Mouse (Mus musculus) midbrain, embryonic 11.5 days (tissue): ENCODE data around the gene Cds1. TPM values are rescaled to one million over a fixed set of nuclear protein-coding genes. Genes with fewer than 3 reads are reported as not detected.

Experiments
- ATAC-seq: fragments of 200-750 bp; cut with Nextera tagmentation; 2 replicates; pipeline ENCODE4 v1.8.0; 2017; ENCODE audit warnings: moderate TSS enrichment, moderate library complexity; ENCODE audit not compliant: low FRiP score
- DNase-seq: peaks from one replicate; pipeline ENCODE4 v3.0.0; 2015; ENCODE audit warnings: low spot score; ENCODE audit errors: missing footprints
- H3K27ac ChIP-seq: fragments of 300-500 bp; sonication (generic); 2 replicates; pipeline ENCODE4 v1.5.1; 2014; ENCODE audit warnings: low read depth, low read length
- H3K27me3 ChIP-seq: fragments of 300-500 bp; sonication (generic); 2 replicates; pipeline ENCODE4 v1.6.1; 2014; ENCODE audit warnings: mild to moderate bottlenecking, low read length, moderate library complexity, mixed read lengths; ENCODE audit not compliant: control insufficient read depth, insufficient read depth
- H3K36me3 ChIP-seq: fragments of 300-500 bp; sonication (generic); 2 replicates; pipeline ENCODE4 v1.6.1; 2014; ENCODE audit warnings: mild to moderate bottlenecking, low read length, moderate library complexity, mixed read lengths; ENCODE audit not compliant: control insufficient read depth, insufficient read depth
- H3K4me1 ChIP-seq: fragments of 300-500 bp; sonication (generic); 2 replicates; pipeline ENCODE4 v1.6.1; 2014; ENCODE audit warnings: low read length; ENCODE audit not compliant: control insufficient read depth, insufficient read depth
- H3K4me2 ChIP-seq: fragments of 300-500 bp; sonication (generic); 2 replicates; pipeline ENCODE4 v1.6.1; 2014; ENCODE audit warnings: mild to moderate bottlenecking, moderate library complexity
- H3K4me3 ChIP-seq: fragments of 300-500 bp; sonication (generic); 2 replicates; pipeline ENCODE4 v1.5.1; 2014; ENCODE audit warnings: low read depth, low read length
- H3K9ac ChIP-seq: fragments of 300-500 bp; sonication (generic); 2 replicates; pipeline ENCODE4 v1.6.1; 2014; ENCODE audit warnings: low read length
- H3K9me3 ChIP-seq: fragments of 300-500 bp; sonication (generic); 2 replicates; pipeline ENCODE4 v1.6.1; 2016; ENCODE audit warnings: low read length; ENCODE audit not compliant: control insufficient read depth
- WGBS: fragments of 180-500 bp; shearing (Covaris S2); extraction: QIAGEN DNeasy Blood & Tissue Kit; methylation state at CpG from one replicate; pipeline ENCODE4 v1.1.7; 2014; 5-methylcytosine and 5-hydroxymethylcytosine counted together
- polyA plus RNA-seq: library from polyadenylated mRNA; unstranded; fragments of >200 nt; fragmentation: Nextera tagmentation; extraction: Ambion mirVana; gene quantifications from 2 replicates; pipeline ENCODE4 v1.2.1, GENCODE M21; 2014

The Cds1 gene
- polyA plus RNA-seq, 1 experiment from 2014 or later, result 1.0 TPM

DNA sequence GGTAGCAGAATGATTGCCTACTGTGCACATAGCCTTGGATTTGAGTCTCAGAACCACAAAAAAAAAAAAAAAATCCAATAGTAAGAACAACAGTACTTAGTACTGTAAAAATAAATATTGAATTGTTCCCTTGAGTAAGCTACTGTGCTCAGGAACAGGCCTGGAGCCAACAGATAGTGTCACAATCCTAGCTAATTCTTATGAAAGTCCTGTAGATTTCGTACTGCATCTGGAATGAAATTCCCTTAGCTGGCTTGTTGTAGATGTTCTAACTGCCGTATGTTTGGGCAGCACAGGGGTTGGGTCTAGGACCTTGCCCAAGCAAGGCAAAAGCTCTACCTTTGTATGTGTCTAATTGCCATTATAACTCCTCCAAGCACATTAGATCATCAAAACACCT lies 22.9 kb upstream of the Cds1 start:
- Histone ChIP-seq H3K27ac (no peak overlapping the region), H3K4me1 (no peaks in the 10 kb centered on the region), H3K4me3 (no peak overlapping the region), H3K27me3 (no peaks in the 10 kb centered on the region), H3K9ac (no peak overlapping the region), H3K9me3 (no peaks in the 10 kb centered on the region), H3K4me2 (no peak overlapping the region), H3K36me3 (no peaks in the 10 kb centered on the region)
- WGBS, result 93% methylated on average over 2 of the region's 2 CpGs
- DNase-seq (no peak), ATAC-seq (no peak)

DNA sequence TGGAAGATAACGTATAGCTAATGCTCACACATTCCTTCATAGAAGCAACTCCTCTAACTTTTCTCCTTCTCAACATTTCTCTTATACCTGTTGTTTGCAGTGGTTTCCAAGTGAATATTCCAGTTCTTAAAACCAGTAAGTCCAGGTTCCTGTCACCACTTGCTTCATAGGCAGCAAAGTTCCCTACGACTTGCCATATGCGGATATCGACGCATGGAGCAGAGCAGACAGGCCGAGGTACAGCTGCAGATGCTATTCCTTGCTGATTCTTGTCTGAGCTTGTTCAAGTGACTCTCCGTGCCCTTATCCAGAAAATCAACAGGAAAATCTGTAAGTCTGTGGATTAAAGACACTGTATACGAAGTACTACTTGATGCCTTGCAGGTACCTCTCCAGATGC lies 22.5 kb upstream of the Cds1 start:
- Histone ChIP-seq H3K9ac (no peak overlapping the region), H3K4me3 (no peak overlapping the region), H3K4me2 (no peak overlapping the region), H3K4me1 (no peaks in the 10 kb centered on the region), H3K27ac (no peak overlapping the region), H3K9me3 (no peaks in the 10 kb centered on the region), H3K27me3 (no peaks in the 10 kb centered on the region), H3K36me3 (no peaks in the 10 kb centered on the region)
- no peak for DNase-seq
- no peak for ATAC-seq
- WGBS, result 93% methylated on average over 8 of the region's 8 CpGs

DNA sequence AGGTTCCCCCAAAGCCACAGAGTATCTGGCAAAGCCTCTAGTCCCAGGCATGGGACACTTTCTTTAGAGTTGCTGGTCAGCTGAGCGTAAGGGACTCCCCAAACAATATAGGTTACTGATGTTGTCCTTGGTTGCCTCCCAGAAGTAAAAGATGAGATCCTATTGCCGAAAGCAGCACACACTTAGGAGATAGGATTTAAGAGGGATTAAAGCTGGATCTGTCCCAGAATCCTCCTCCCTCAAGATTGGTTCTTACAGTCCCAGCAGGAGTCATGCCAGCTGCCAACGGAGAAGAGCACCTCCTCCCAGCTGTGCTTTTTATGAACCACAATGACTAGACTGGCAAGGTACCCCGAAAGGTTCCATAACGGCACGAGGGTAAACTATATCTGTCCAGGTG lies 20.0 kb upstream of the Cds1 start:
- Histone ChIP-seq H3K4me1 (no peaks in the 10 kb centered on the region), H3K4me2 (no peak overlapping the region), H3K27me3 (no peaks in the 10 kb centered on the region), H3K36me3 (no peaks in the 10 kb centered on the region), H3K27ac (no peak overlapping the region), H3K9ac (no peak overlapping the region), H3K9me3 (no peaks in the 10 kb centered on the region), H3K4me3 (no peak overlapping the region)
- WGBS, result 73% methylated on average over 6 of the region's 6 CpGs
- ATAC-seq (no peak), DNase-seq (no peak)

DNA sequence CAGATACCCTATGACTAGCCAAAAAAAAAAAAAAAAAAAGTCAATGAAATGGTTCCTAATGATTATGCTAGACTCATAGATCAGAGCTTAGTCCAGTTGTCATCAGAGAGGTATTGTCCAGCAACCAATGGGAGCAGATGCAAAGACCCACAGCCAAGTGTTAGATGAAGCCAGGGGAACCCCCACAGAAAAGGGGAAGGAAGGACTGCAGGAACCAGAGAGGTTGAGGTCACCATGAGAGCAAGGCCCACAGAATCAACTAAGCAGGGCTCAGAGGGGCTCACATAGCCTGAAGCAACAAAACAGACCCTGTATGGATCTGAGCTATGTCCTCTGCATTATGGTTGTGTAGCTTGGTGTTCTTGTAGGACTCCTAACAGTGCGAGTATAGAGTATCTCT lies 11.2 kb upstream of the Cds1 start:
- no peak for DNase-seq
- ATAC-seq, result no peak
- WGBS, result 94% methylated on average over 1 of the region's 1 CpGs
- Histone ChIP-seq H3K27ac (no peak overlapping the region), H3K4me2 (no peak overlapping the region), H3K4me1 (no peaks in the 10 kb centered on the region), H3K9ac (no peak overlapping the region), H3K9me3 (no peaks in the 10 kb centered on the region), H3K27me3 (no peaks in the 10 kb centered on the region), H3K36me3 (no peaks in the 10 kb centered on the region), H3K4me3 (no peak overlapping the region)

DNA sequence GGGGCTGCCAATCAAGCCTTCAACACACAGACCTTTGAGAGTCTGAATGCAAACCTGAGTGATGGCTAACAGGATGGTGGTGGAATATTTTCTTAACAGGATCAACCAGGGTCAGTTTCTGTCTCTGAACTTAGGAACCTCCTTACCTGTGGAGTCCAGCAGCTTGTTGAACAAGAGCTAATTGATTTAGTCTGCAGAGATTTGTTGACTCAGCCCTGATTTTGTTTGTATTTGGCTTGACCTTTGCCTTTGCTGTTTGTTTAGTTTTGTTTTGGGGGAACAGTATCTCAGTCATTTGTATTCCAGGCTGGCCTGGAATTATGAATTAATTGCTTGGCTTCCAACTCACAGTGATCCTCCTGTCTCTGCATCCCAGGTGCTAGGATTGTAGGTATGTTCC lies 7.3 kb upstream of the Cds1 start:
- no peak overlapping the region for H3K4me2 ChIP-seq
- H3K36me3 ChIP-seq, result no peaks in the 10 kb centered on the region
- no peak for ATAC-seq
- no peaks in the 10 kb centered on the region for H3K9me3 ChIP-seq
- no peak overlapping the region for H3K27ac ChIP-seq
- no peak for DNase-seq
- no peaks in the 10 kb centered on the region for H3K27me3 ChIP-seq
- H3K9ac ChIP-seq, result no peak overlapping the region
- H3K4me3 ChIP-seq, result no peak overlapping the region
- H3K4me1 ChIP-seq, result no peaks in the 10 kb centered on the region

DNA sequence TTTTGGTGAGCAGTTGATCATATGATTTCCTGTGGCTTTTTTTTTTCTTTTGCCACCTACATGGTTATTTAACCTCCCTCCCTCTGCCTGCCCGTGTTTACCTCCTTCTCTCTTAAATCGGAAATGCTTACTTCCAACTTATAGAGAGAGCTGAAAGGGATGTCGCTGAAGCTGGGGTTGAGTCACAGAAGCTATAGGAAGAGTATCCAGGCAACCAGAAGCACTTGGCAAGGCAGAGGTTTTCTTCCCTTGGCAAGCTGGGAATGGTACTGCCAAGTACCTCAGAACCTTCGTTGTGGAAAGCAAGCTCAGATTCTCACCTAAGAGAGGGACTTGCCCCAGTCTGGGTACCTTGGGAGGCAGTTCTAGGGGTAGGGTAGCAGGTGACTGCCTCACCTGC lies 3.2 kb upstream of the Cds1 start:
- DNase-seq (no peak), ATAC-seq (no peak)
- H3K36me3 ChIP-seq, result no peaks in the 10 kb centered on the region
- H3K9me3 ChIP-seq, result no peaks in the 10 kb centered on the region
- no peak overlapping the region for H3K4me2 ChIP-seq
- no peak overlapping the region for H3K27ac ChIP-seq
- peaks cover 38% of the 10 kb centered on the region for H3K27me3 ChIP-seq
- WGBS, result 83% methylated on average over 4 of the region's 4 CpGs
- 0 out of 2 replicates have a peak, but pooled peaks cover 3% of the 10 kb centered on the region for H3K4me1 ChIP-seq
- no peak overlapping the region for H3K9ac ChIP-seq
- H3K4me3 ChIP-seq, result no peak overlapping the region

DNA sequence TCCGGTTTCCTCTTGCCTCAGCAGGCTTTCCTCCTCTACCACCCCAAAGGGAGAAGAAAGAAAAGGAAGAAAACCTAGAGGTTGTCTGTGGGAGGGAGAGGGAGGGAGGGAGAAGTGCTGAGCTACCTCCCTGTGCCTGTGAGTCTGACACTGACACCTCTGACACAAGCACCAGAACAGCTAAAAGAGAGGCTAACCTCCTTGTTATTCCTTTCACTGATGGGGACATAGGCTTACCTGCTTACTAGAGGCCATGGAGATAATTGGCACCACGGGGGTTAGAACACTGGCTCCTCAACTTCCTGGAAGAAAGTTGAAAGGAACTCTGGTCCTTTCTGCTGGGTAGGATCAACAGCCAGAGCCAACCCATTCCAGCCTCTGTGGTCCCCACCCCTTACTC lies 1.4 kb upstream of the Cds1 start:
- no peaks in the 10 kb centered on the region for H3K36me3 ChIP-seq
- ATAC-seq (no peak), DNase-seq (no peak)
- peaks cover 54% of the 10 kb centered on the region for H3K27me3 ChIP-seq
- no peak overlapping the region for H3K4me3 ChIP-seq
- H3K9me3 ChIP-seq, result no peaks in the 10 kb centered on the region
- H3K27ac ChIP-seq, result no peak overlapping the region
- no peak overlapping the region for H3K4me2 ChIP-seq
- 0 out of 2 replicates have a peak, but pooled peaks cover 3% of the 10 kb centered on the region for H3K4me1 ChIP-seq
- whole genome bisulfite sequencing, result 36% methylated on average over 2 of the region's 2 CpGs
- no peak overlapping the region for H3K9ac ChIP-seq

DNA sequence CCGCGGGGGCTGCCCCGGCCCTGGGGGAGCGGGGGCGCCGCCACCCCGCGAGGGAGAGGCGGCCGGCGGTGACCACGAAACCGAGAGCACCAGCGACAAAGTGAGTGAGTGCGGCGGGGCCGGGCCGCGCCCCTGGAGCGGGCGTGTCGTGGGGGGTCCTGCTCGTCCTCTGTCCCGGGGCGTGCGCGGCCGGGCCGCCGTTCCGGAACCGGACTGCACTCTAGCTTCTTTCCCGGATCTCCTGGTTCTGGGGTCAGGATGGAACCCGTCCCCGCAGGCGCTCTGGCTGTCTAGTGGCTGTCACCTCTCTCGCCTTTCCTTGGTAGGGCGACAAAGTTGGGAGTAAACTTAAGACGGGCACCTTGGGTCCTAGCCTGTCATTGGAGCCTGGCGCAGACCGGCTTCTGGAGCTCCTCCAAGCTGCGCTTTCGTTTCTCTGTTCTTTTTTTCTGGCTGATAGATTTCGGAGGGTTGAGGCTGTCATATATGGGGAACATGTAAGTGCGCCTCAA lies 516 bp downstream of the Cds1 start:
- 0 out of 2 replicates have a peak, but pooled peaks cover 3% of the 10 kb centered on the region for H3K4me1 ChIP-seq
- no peaks in the 10 kb centered on the region for H3K9me3 ChIP-seq
- H3K4me2 ChIP-seq, result peak overlapping the region; percentile 98
- H3K27me3 ChIP-seq, result peaks cover 54% of the 10 kb centered on the region
- H3K27ac ChIP-seq, result no peak overlapping the region
- DNase-seq (peak; percentile 93), ATAC-seq (no peak)
- 1% methylated on average over 34 of the region's 45 CpGs for WGBS
- H3K36me3 ChIP-seq, result no peaks in the 10 kb centered on the region
- H3K4me3 ChIP-seq, result peak overlapping the region; percentile 65
- H3K9ac ChIP-seq, result peak overlapping the region; percentile 62

DNA sequence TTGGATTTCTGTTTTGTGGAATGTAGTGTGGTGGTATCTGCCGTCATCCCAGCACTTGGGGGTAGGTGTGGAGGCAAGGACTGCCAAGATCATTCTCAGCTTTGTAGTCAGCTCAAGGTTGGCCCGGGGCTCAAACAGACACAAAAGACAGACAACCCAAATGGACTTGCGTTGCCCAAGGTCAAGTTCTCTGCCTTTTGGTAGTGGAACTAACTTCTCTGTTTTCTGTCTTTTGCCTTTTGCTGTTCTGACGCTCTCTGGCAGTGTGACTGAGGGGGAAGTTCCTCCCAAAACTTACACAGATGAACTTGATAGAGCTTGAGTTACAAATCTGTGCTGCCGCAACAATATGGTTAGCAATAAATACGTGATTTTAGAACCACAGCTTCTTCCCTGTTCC lies 1.3 kb downstream of the Cds1 start:
- H3K9me3 ChIP-seq, result no peaks in the 10 kb centered on the region
- no peak overlapping the region for H3K27ac ChIP-seq
- peaks cover 54% of the 10 kb centered on the region for H3K27me3 ChIP-seq
- H3K4me2 ChIP-seq, result no peak overlapping the region
- H3K4me1 ChIP-seq, result 0 out of 2 replicates have a peak, but pooled peaks cover 3% of the 10 kb centered on the region
- no peak overlapping the region for H3K4me3 ChIP-seq
- ATAC-seq, result no peak
- DNase-seq, result peak; percentile 89
- H3K9ac ChIP-seq, result no peak overlapping the region
- WGBS, result 43% methylated on average over 6 of the region's 6 CpGs
- H3K36me3 ChIP-seq, result no peaks in the 10 kb centered on the region

DNA sequence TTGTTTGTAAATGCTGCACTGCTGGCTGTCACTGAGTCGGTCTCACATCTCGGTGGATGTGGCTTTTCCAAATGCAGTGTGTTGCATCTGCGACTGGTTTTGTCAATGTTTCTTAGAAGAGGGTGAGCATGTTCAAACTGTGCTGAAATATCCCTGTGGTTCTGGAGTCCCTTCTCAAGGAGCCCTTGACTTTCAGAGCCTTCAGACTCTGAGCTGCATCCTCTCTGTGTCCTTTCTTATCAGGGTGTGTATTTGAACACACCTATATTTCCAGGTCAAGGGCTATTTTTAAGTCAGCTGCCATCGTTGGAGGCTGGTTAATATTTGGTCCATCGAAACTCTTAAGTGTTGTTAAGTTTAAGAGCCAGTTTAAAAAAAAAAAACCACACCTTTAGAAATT lies 2.2 kb downstream of the Cds1 start:
- Histone ChIP-seq H3K36me3 (no peaks in the 10 kb centered on the region), H3K4me1 (0 out of 2 replicates have a peak, but pooled peaks cover 3% of the 10 kb centered on the region), H3K4me3 (no peak overlapping the region), H3K9ac (no peak overlapping the region), H3K27ac (no peak overlapping the region), H3K9me3 (no peaks in the 10 kb centered on the region), H3K27me3 (peaks cover 54% of the 10 kb centered on the region), H3K4me2 (no peak overlapping the region)
- DNase-seq (peak; percentile 84), ATAC-seq (no peak)
- WGBS, result 78% methylated on average over 5 of the region's 5 CpGs
